Mouse (Mus musculus) spleen, adult 2 months (tissue): ENCODE data around the gene Sfswap. TPM values are rescaled to one million over a fixed set of nuclear protein-coding genes. Genes with fewer than 3 reads are reported as not detected.
A peak's percentile ranks its signal among the peaks of the same experiment; 100 is the strongest.

Experiments
- DNase-seq, 2 experiments: peaks; one replicate each; pipeline versions ENCODE4 v3.0.0 to v3.0.0-alpha.2; 2012 to 2021; ENCODE audit warnings: low spot score in 2 of 2, low read depth in 1 of 2
- H3K27ac ChIP-seq: fragments of 200-500 bp; 2 replicates; pipeline ENCODE4 v1.5.1; 2012; ENCODE audit warnings: low read length, inconsistent platforms; ENCODE audit not compliant: insufficient read depth
- H3K27me3 ChIP-seq: fragments of 200-500 bp; 2 replicates; pipeline ENCODE4 v1.6.1; 2012; ENCODE audit warnings: mild to moderate bottlenecking, moderate library complexity, low read length, inconsistent platforms; ENCODE audit not compliant: control insufficient read depth, insufficient read depth
- H3K36me3 ChIP-seq: fragments of 200-500 bp; 2 replicates; pipeline ENCODE4 v1.6.1; 2012; ENCODE audit warnings: mild to moderate bottlenecking, low read length, inconsistent platforms; ENCODE audit not compliant: control insufficient read depth, insufficient read depth
- H3K4me1 ChIP-seq: fragments of 200-500 bp; 2 replicates; pipeline ENCODE4 v1.6.1; 2011; ENCODE audit warnings: inconsistent platforms; ENCODE audit not compliant: control insufficient read depth, insufficient read depth, insufficient read length
- H3K4me3 ChIP-seq: fragments of 200-500 bp; 2 replicates; pipeline ENCODE4 v1.5.1; 2011; ENCODE audit warnings: mild to moderate bottlenecking, inconsistent platforms; ENCODE audit not compliant: insufficient read depth, insufficient read length; ENCODE audit errors: extremely low read depth
- CTCF ChIP-seq: fragments of 200-500 bp; IDR thresholded peaks from 2 replicates; pipeline ENCODE4 v1.5.1; 2011; ENCODE audit warnings: mild to moderate bottlenecking, inconsistent platforms; ENCODE audit not compliant: insufficient read depth, insufficient read length, insufficient replicate concordance; ENCODE audit errors: extremely low read depth
- POLR2A ChIP-seq: fragments of 200-500 bp; IDR thresholded peaks from 2 replicates; pipeline ENCODE4 v1.6.1; 2011; ENCODE audit warnings: low read depth, low read length, inconsistent platforms
- WGBS: fragments of 180-500 bp; shearing (Covaris S2); methylation state at CpG from one replicate; pipeline ENCODE4 v1.1.7; 2018; 5-methylcytosine and 5-hydroxymethylcytosine counted together
- polyA plus RNA-seq: library from polyadenylated mRNA; depleted of rRNA; stranded (reverse); fragments of >200 nt; gene quantifications from 2 replicates; pipeline ENCODE4 v1.2.3, GENCODE M21; 2012

The Sfswap gene
- polyA plus RNA-seq, 1 experiment: 69.8 TPM

DNA sequence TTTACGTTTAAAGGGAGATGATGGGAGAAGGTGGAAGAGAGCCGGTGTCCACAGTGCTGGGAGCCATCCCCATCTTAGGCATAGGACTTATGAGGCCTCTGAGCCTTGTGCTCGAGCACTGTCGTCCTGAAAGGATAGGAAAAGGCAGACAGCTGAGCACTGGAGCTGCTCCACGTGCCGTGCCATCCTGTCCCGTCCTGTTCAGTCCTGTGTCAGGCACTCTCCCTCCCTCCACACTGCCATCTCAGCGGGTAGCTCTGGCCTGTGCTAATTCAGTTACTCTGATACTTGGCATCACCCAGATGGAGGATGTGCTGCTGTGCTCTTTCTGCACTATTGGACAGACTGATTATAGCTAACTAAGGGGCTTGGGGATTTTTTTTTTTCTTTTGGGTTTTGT, 61.3 kb downstream of the Sfswap start:
- 98% methylated on average over 8 of the region's 8 CpGs for WGBS
- DNase-seq: no peak
- Histone ChIP-seq H3K27me3 (no peaks in the 10 kb centered on the region), H3K27ac (no peak overlapping the region), H3K4me1 (no peaks in the 10 kb centered on the region), H3K4me3 (no peak overlapping the region), H3K36me3 (peaks cover 46% of the 10 kb centered on the region)
- no peak for TF ChIP-seq CTCF
- no peak for TF ChIP-seq POLR2A

DNA sequence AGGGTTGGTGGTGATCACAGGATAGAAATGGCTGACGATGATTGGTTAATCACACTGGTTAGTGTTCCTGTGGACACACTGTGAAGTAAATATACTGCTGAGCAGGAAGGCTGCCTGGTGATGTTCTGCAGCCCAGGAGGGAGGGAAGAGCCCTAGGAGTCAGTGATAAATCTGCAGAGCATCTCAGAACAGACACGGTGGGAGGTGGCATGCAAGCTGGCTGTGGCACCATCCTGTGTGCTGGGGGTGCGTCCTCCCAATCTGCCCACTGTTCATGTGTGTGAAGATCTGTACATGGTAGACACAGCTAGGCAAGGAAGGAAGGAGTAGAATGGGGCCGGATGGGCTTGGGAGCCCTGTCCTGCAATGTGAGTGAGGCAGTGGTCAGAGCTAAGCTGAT, 67.6 kb downstream of the Sfswap start:
- Histone ChIP-seq H3K4me1 (no peaks in the 10 kb centered on the region), H3K27ac (no peak overlapping the region), H3K27me3 (no peaks in the 10 kb centered on the region), H3K36me3 (peaks cover 56% of the 10 kb centered on the region), H3K4me3 (no peak overlapping the region)
- TF ChIP-seq POLR2A (no peak), CTCF (no peak)
- WGBS: 97% methylated on average over 4 of the region's 4 CpGs
- DNase-seq: no peak

DNA sequence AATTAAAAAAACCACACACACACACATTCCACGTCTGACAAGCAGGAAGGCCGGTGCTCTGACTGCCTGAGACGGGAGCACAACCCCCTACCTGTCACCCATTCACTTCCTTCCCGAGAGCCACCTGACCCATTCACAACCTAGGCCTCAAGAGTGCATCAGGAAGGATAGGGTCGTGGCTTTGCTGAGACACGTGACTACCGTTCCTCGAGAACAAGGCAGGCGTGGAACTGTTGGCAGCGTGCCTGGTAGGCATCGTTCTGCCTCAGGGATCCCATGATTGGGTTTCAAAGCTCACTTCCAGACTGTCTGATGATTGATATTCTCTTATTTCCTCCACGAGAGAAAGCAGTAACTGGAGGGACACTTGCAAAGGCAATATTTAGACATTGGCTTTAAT, 77.2 kb downstream of the Sfswap start:
- WGBS: 13% methylated on average over 12 of the region's 12 CpGs
- no peak overlapping the region for H3K27ac ChIP-seq
- DNase-seq: no peak

DNA sequence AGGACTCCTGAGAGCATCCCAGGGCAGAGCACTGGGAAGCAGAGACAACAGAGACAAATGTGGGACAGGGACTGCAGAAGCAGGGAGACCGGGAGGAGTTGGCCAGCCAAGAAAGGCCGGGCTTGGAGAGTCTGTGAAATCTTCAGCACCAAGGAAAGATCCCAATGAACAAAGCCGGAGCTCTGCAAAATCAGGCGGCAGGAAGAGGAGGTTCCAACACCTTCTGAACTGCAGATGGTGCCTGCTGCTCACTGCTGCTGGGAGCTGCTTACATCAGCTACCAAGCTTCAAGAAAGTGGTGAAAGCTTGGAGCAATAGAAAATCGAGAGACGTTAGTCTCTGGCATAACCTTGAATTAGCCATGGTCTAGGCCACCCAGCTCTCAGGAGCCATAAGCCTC, 79.0 kb downstream of the Sfswap start:
- Histone ChIP-seq H3K27ac (no peak overlapping the region), H3K36me3 (no peaks in the 10 kb centered on the region), H3K27me3 (peaks cover 19% of the 10 kb centered on the region), H3K4me3 (no peak overlapping the region), H3K4me1 (peaks cover 10% of the 10 kb centered on the region)
- DNase-seq: no peak
- WGBS: 20% methylated on average over 6 of the region's 6 CpGs
- TF ChIP-seq CTCF (no peak), POLR2A (no peak)

More for the DNA sequence above, 77.2 kb downstream of the Sfswap start:
- Histone ChIP-seq H3K4me3 (no peak overlapping the region), H3K36me3 (no peaks in the 10 kb centered on the region; the same call in 1 of the 2 replicates), H3K27me3 (peaks cover 5% of the 10 kb centered on the region; the same call in 1 of the 2 replicates), H3K4me1 (no peaks in the 10 kb centered on the region)
- no peak for TF ChIP-seq CTCF
- no peak for TF ChIP-seq POLR2A

DNA sequence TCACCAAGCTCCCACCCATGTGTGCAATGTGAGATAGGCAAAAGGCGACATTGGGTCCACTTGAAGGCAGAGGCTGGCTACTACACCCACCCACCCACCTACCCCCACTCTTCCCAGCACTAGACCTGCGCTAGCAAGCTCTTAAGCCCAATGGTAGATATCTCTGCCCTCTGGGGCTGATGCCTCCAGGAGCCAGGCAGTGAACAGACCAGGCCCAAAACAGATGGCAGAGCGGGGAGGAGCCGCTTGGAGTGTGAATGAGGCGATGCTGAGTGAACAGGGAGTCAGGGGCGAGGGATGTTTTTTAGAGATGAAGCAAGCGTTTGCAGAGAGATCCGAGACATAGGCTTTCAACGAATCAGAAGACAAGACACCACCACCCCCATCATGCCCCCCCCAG, 79.6 kb downstream of the Sfswap start:
- Histone ChIP-seq H3K27ac (no peak overlapping the region), H3K36me3 (no peaks in the 10 kb centered on the region), H3K27me3 (peaks cover 22% of the 10 kb centered on the region), H3K4me3 (no peak overlapping the region), H3K4me1 (peaks cover 10% of the 10 kb centered on the region)
- TF ChIP-seq CTCF (no peak), POLR2A (no peak)
- DNase-seq: no peak
- 79% methylated on average over 9 of the region's 9 CpGs for WGBS

DNA sequence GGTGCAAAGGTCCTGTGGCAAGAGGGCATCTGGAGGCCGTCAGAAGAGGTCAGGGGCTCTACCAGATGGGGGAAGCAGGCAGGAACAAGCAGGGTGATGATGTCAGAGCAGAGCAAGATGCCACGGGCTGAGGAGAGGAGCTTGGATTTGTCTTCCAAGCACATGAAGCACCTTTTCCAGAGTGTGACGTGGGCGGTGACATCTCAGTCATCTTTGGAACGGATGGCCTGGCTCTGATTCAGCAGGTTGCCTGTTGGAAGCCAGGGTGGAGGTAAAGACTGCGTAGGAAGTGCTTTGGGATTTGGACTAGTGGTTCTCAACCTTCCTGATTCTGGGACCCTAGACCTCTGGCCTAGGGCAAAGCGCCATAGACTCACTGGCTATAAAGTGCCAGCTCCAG, 80.0 kb downstream of the Sfswap start:
- no peak for DNase-seq
- H3K27ac ChIP-seq: no peak overlapping the region
- peaks cover 24% of the 10 kb centered on the region for H3K27me3 ChIP-seq
- TF ChIP-seq CTCF: no peak
- no peak for TF ChIP-seq POLR2A
- H3K4me1 ChIP-seq: peaks cover 10% of the 10 kb centered on the region
- no peaks in the 10 kb centered on the region for H3K36me3 ChIP-seq
- no peak overlapping the region for H3K4me3 ChIP-seq
- WGBS: 77% methylated on average over 7 of the region's 7 CpGs

DNA sequence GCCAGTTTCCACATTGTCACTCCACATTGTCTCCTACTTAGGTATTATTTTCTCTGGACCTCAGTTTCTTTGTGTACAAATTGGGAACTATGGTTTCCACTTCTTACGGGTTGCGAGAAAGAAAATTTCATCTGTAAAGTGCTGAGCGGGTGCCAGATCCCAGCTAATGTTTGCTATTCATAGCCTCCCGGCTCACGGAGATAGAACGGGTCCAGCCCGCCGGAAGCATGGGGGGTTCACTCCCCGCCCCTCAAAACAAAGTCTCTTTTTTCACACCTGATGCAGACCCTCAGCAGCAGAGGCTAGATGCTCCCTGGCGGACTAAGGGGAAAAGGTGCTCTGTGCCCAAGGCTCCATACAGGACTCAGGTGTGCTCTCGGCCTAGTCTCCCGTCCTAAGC, 82.3 kb downstream of the Sfswap start:
- no peaks in the 10 kb centered on the region for H3K36me3 ChIP-seq
- peaks cover 10% of the 10 kb centered on the region for H3K4me1 ChIP-seq
- WGBS: 7% methylated on average over 12 of the region's 12 CpGs
- H3K27ac ChIP-seq: no peak overlapping the region
- H3K27me3 ChIP-seq: peaks cover 29% of the 10 kb centered on the region
- DNase-seq: no peak
- TF ChIP-seq CTCF: no peak
- no peak for TF ChIP-seq POLR2A
- H3K4me3 ChIP-seq: peak overlapping the region; percentile 90; the same call in 1 of the 2 replicates
